Mouse (Mus musculus): Measurements from ENCODE around the gene Arhgap29. TPM values are rescaled to one million over a fixed set of nuclear protein-coding genes. Genes with fewer than 3 reads are reported as not detected.

Arhgap29 gene
- total RNA-seq, 2 experiments from 2014 or later, result 0.52 TPM; not detected in 1

DNA sequence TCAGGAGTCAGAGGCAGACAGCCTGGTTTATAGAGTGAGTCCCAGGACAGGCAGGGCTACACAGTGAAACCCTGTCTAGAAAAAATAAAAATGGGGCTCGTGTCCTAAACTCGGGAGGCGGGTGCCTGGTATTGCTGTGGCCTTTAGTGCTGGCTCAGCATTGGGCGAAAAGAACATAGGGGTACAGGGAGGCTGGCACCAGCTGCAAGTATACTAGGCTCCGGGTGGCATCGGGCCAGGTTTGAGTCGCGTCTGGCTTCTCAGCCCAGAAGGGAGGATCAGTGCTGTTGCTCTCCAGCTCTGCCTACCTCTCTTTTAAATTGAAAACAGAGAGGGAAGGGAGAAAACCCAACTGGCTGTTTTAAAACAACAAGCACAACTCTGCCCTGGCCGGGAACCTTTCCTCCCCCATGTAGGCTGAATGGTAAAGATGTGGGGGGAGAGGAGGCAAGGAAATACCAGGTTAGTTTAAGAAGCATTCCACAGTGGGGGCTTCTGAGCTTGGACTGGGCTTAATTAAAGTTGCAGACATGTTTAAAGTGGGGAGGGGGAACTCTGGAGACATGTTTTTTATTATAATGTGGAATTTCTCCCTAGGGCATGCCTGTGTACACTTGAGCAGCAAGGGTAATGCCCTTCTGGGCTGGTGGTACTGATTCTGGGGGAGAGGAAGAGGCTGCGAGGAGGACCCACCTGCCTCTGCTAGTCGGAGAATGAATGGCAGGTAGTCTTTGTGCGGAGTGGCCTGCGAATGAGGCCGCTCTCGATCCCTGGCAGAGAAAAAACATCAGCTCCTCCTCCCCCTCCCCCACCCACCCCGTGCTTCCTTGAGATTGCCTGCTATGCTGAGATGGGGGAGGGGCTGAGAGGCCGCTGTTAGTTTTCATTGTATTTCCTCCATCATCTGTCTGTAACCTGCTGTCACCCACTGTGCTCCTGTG lies 95.8 kb downstream of the Arhgap29 start:
- no peak for ATAC-seq (replicated peaks; ENCODE audit: poor library complexity, severe bottlenecking)

DNA sequence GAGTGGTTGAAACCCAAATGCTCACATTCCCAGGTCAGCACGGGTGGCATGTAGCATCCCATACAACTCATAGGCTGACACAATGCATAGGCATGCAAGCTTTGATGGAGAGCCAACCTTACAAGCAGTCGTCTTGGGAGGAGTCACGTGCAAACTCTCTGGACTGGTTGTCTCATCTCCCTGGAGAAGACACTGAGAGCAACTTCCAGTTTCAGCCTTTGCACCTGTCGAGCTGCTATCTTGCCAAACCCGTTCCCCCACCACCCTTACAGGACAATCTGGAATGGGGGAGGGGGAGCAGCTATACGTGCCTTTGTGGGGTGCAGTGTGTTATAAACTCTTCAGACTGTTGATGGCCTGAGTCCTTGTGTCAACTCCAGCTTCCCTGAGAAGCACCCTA lies 96.8 kb downstream of the Arhgap29 start:
- ATAC-seq (replicated peaks; ENCODE audit: poor library complexity, severe bottlenecking), result no peak

DNA sequence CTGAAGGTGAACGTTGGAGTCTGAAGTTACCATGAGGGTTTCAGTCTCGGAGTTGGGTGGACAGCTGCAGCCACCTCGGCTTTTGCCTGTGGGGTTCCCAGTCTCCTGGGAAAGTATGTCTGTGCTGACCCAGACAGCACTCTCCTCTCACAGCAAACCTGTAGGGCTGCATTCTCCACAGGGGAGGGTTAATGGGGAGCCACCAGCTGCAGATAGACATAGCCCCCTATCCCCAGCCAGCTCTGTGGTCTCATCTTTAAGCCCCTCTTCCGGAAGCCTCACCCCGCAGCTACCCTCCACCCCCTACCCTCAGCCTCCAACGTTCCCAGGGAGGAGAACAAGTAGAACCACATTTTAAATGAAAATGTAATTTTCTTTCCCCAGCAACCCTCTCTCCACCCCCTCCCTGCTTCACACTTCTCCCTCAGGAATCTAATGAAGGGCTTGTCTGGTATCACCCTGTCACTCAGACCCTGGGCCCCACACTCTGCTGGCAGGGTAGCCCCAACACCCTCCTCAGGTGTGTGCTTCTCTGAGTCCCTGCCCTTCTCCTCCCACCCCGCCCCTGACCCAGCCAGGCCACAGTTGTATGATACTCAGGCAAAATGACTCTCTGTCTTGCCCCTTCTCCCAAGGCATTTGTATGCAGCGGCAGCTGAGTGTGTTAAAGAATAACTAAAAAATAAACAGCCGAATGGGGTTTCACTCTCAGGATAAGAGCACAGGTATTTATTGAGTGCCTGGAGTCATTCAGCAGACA lies 106.3 kb downstream of the Arhgap29 start:
- ATAC-seq (replicated peaks; ENCODE audit: poor library complexity, severe bottlenecking), result no peak

DNA sequence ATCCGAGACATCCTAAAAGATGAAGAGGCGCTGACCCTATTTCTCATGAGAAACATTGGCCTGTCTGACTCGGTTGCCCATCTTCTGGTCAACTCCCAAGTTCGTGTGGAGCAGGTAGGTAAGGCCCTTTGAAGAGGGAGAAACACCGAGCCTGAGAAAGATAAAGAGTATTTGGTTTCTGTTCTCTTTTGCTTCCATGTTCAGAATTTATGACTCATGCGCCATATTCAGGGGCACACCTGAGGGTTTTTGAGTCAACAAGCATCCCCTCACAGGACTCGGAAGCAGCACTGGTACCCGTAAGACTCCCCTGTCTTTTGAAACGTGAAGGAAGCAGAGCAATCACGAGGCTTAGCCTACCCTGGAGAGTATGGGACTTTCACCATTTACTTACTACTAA lies 110.2 kb downstream of the Arhgap29 start:
- no peak for ATAC-seq (replicated peaks; ENCODE audit: poor library complexity, severe bottlenecking)

DNA sequence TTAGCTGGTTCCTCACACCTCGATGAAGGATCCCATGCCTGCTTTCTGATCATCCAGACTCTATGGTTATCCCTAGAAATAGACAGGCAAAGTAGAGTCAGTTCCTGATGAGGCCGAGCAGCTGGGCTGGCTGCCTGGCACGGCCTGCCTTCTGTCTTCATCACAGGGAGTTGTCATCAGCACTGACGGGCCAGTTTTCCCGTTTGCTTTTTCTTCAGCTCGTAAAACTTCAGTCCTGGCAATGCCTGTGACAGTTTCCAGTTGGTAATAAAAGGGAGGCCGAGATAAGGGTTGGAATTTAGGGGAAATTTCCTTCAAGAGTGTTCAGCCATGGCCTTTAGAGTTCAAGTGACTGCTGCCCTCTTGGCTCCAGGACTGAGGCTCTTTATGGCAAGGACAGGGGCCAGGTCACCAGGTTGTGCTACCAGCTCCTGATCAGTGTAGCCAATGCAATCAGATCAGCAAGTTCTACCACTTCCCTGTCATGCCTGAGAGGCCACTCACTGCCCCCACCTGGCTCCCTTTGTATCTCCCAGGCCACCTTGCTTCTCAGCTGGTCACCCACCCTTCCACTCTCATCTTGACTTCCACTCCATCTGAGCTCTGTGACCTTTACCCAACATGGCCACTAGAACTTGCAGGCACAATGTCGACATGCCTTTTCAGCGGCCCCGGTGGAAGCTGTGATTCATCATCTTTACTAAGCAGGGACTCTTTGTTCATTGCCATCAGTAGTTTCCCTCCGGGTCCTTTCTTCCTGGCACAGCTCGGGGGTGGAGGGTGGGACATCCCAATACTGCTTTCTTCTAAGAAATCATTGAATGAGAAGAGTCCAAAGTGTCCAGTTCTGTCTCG lies 112.4 kb downstream of the Arhgap29 start:
- no peak for ATAC-seq (replicated peaks; ENCODE audit: poor library complexity, severe bottlenecking)

Other genes starting within 250 kb of the Arhgap29 start
- 1.1 and 7.2 TPM in 2 replicates for gene F3, start 229.0 kb upstream of the Arhgap29 start, total RNA-seq (2014; fragmentation: Nextera tagmentation)
- 0.26 and 2.3 TPM in 2 replicates for gene F3, start 229.0 kb upstream of the Arhgap29 start, total RNA-seq (2017)
- 30.1 and 30.9 TPM in 2 replicates for gene Abcd3, start 137.2 kb upstream of the Arhgap29 start, total RNA-seq (2014; fragmentation: Nextera tagmentation)
- 31.8 and 38.6 TPM in 2 replicates for gene Abcd3, start 137.2 kb upstream of the Arhgap29 start, total RNA-seq (2017)
- gene Abca4, start 91.9 kb downstream of the Arhgap29 start, total RNA-seq (2014; fragmentation: Nextera tagmentation), result 0.64 TPM in 1 of 2 replicates, not detected in the other
- gene Abca4, start 91.9 kb downstream of the Arhgap29 start, total RNA-seq (2017), result 0.52 TPM in 1 of 2 replicates, not detected in the other

All from granulocyte monocyte progenitor cell, adult 5-6 weeks (primary cell).